Mouse (Mus musculus) embryonic fibroblast, embryonic 13.5 days (primary cell): ENCODE measurements at regions not wholly inside any gene's neighbourhood (a gene's known extent, or its start where the extent isn't known, plus 50 kb on each side); places are given as distances from the start of the nearest gene placed in this dataset.

Source experiments
- CTCF ChIP-seq: IDR thresholded peaks from 2 replicates; pipeline ENCODE4 v1.5.1; 2011; ENCODE audit warnings: mild to moderate bottlenecking, control low read depth, low read length, moderate library complexity, borderline replicate concordance; ENCODE audit not compliant: insufficient read depth
- POLR2A ChIP-seq: IDR thresholded peaks from 2 replicates; pipeline ENCODE4 v1.6.1; 2011; ENCODE audit warnings: low read depth, mild to moderate bottlenecking, control low read depth, low read length, moderate library complexity

DNA sequence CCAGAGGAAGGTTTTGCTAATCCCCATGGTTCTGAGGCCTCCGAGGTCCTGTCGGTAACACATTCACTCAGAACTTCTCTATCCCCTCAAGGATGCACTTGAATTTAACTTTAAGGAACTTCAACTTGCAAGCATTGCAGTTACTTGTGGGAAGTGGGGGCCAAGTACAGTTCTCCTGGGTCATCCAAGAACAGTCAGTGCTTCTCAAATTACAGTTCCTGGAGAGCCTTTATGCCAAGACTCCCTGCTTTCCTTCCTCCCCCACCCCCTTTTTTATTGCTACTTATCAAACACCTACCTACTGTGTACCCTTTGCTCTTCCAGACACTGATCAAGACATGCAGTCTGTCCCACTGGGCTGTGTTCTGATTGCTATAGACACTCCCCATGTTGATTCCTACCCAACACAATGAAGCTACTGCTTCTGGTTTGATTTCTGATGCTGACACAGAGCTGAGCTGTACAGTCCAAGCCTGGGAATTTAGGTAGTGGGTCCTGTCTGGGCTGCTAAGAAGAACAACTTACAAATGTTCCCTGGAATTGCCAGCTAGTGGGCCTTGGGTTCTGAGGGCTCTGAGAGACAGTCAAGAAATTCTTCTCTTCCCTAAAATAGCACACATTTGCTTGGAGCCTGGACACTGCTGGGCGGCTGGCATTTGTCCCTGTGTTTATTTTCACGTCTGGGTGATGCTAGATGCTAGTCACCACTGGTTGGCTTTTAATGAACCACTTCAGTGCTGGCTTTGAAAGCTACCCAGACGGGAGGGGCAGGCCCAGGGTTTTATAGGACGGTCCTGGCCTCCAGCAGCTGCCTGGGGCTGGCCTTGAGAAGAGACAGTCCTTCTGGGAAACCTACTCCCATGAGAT is 120.7 kb downstream of the Bod1 start:
- TF ChIP-seq POLR2A (no peak), CTCF (no peak)
